Mouse (Mus musculus): ENCODE measurements around the gene Cdx4.

Gene Cdx4

GRCm38 (mm10) chrX:103321146-103321545 is at the start of gene Cdx4:
Gene Cdx4 (plus strand): TSS chrX:103321398.
- no peak for DNase-seq (ENCODE audit: low spot score)

DNA sequence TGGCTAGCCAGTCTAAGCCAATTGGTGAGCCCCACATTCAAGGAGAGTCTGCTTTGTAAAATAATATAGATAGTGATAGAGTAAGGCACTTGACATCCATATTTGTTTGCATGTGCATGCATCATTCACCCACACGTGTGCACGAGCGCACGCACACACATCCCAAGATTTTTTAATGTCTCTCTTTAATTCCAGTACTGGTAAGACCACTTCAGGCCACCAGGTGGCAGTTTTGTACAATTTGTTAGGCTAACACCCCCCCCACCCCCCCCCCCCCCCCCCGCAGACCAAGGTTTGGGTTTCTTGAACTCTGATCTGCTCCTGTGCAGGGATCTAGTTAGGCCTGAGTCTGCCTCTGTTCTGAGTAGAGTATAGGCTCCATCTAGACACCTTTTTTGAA is 46.9 kb upstream of the Cdx4 start:
- no peak for DNase-seq (ENCODE audit: low spot score)

DNA sequence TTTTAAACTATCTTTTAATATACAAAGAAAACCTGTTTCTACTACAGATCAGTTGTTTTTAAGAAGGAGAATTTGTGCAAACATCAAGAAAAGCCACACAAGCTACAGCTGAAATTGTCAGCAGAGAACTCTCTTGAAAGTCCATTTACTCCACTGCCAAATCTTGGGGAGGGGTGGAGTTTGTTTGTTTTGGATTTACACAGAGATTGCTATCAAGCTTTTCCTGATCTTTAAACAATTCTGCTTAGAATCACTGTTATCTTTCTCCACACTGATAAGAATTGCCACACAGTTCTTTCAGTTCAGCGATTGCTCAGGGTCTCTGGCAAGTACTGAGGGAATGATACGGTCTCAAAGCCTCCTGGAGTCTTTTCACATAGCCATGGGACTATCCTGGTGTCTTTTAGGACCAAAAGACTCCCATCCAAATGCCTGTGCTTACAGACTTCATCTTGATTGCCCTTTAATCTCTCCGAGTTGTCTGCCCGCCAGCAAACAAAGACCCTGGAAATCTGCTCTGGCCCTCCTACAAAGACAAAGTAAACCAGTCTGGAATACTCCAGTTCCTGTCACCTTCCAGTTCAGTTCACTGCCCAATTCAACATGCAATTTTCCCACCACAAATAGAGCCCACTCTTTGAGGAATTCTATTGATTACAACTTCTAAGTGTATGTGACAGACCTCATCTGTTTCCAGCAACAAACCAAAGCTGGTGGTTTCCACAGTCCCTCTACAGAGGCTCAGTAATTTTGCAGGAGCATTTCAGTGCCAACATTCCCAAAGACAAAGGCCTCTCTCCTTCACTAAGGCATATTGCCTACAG is 34.1 kb upstream of the Cdx4 start:
- no peak for DNase-seq (ENCODE audit: low spot score)

GRCm38 (mm10) chrX:103287846-103288377 is 33.3 kb upstream of the Cdx4 start:
- no peak for DNase-seq (ENCODE audit: low spot score)

DNA sequence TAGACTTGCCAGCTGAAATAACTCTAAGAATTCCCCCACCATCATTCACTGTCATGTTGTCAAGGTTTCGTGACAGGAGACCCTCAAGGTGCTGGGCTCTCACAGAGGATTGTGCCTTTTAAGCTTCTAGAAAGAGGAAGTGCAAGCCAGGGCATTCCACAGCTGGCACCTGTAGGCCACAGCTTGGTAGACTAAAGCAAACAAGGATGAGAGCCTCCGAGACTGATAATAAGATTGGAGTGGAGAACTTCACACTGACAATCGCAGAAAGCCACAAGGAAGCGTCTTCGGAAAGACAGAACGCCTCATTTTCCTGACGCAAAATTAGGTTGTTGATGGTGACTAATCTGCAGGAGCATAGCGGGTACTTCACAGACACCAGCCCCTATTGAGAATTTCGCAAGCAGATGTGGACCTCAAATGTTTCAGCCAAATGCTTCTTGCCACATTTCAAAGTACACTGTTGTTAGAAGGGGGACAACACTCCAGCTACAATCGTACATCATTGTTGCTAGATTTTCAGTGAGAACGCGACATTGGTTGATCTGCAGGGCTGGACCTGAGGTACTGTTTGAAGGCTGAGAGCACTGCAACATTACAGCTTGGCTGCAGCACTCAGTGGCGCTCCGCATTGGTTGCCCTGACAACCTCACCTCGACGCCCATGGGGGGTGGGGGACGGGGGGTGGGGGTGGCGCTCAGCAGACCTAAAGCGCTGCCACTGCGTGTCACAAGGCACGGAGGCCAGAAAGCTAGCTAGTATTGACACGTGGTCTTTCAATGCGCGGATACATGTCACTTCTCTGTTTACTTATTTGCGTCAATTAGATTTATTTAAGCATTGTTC is 32.5 kb upstream of the Cdx4 start:
- no peak for DNase-seq (ENCODE audit: low spot score)

DNA sequence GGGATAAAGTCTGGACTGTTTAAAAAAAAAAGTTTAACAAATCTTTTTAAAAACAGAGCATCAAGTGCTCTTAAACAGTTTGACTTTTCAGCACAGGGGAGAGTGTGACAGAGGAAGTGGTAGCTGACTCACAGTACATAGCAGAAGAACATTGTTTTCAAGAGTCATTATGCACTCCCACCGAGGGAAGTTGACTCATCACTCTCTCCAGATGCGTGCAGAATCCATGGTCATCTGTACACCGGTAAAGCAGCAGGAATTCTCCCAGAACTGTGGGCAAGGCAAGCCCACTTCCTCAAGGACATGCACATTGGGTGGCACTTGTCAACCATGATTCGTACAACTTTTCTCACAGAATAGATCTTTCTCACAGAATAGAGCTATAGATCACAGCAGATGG is 22.3 kb upstream of the Cdx4 start:
- no peak for DNase-seq (ENCODE audit: low spot score)

DNA sequence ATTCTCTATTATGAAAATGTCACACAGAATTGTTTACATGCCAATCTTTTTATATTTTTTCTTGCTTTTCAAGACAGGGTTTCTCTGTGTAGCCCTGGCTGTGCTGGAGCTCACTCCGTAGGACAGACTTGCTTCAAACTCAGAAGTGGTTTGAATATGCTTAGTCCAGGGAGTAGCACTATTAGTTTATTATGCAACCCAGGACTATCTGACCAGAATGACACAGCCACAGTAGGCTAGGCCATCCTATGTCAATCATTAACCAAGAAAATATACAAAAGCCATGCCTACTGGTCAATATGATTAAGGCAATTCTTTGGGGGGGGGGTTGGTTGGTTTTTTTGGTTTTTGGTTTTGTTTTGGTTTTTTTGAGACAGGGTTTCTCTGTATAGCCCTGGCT is 12.9 kb upstream of the Cdx4 start:
- no peak for DNase-seq (ENCODE audit: low spot score)

- DNase-seq (ENCODE audit: low spot score): no peak
Measured at GRCm38 (mm10) chrX:103311723-103312122, 9.5 kb upstream of the Cdx4 start.

- DNase-seq (ENCODE audit: low spot score): no peak
Measured at GRCm38 (mm10) chrX:103314146-103314545, 7.1 kb upstream of the Cdx4 start.

GRCm38 (mm10) chrX:103325900-103326299 is 4.7 kb downstream of the Cdx4 start:
- no peak for DNase-seq (ENCODE audit: low spot score)

DNA sequence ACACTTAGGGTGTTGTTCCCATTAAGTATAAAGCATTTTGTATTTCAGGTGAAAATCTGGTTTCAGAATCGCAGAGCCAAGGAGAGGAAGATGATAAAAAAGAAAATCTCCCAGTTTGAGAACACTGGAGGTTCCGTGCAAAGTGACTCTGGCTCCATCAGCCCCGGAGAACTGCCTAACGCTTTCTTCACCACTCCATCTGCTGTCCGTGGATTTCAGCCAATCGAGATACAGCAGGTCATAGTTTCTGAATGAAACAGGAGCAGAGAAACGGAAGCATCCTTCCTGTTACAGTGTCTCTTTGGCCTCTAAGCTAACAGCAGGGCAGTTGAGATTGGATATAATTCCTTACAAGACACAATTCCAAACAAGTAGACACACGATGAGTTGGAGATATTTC is 8.2 kb downstream of the Cdx4 start:
- no peak for DNase-seq (ENCODE audit: low spot score)

GRCm38 (mm10) chrX:103331125-103331858 is 10.1 kb downstream of the Cdx4 start:
- no peak for DNase-seq (ENCODE audit: low spot score)

GRCm38 (mm10) chrX:103341369-103342113 is 20.3 kb downstream of the Cdx4 start:
- DNase-seq (ENCODE audit: low spot score): no peak

DNA sequence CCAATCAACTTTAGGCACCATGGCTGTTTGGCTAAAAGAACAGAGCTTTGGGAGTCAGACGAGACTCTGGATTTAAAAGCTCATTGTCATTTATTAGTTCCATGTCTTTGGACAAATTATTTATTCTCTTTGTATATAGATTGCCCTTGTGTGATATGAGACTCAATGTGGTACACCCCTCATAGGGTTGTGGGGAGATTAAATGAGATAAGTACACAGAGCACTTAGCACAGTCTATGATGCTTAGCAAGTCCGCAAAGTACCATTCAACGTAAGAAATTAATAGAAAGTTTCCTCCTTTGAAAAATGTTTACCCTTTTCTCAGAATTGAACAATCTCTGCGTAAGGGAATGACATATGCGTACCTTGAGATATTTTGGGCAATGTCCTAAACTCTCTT is 34.6 kb downstream of the Cdx4 start:
- no peak for DNase-seq (ENCODE audit: low spot score)

DNA sequence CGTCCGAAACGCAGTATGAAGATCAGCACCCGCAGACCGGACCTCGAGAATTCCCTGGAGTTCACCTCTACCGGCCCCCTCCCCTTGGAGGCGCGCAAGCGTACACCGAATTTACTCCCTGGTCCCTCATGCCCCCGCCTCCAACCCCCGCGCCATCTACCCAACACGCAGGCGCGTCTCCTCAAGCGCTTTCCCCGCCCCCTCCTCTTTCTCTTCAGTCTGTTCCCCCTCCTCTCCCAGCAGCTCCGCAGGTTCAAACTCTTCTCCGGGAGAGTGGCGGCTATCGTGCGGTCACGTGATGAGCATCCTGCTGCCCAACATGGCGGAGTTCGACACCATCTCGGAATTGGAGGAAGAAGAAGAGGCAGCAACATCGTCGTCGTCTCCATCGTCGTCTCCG is 35.1 kb downstream of the Cdx4 start, which contains the start of gene Chic1:
TSS of gene Chic1 (plus strand) at position 190 of the 400 bp plus-strand sequence.
- no peak for DNase-seq (ENCODE audit: low spot score)

GRCm38 (mm10) chrX:103356761-103357236 is 35.6 kb downstream of the Cdx4 start:
- no peak for DNase-seq (ENCODE audit: low spot score)

DNA sequence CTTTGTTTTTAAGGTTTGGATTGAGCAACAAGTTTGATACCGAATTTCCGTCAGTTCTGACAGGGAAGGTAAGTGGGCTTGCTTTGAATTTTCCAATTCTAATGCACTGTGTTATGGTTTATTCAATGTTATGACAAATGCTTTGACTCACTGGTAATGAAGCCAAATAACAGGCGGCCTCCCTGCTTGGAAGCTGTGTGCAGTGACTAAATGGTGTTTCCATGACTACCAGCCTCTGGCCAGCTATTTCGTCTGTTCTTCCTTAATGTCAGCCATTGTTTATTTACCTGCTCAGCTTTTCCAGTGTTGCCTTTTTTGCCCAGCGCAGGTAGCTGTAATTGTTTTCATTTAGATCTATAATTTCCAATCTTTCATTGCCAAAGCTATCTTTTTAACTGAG is 45.0 kb downstream of the Cdx4 start:
- DNase-seq (ENCODE audit: low spot score): no peak

- DNase-seq (ENCODE audit: low spot score): no peak
Measured at GRCm38 (mm10) chrX:103368650-103369049, 47.5 kb downstream of the Cdx4 start.

DNA sequence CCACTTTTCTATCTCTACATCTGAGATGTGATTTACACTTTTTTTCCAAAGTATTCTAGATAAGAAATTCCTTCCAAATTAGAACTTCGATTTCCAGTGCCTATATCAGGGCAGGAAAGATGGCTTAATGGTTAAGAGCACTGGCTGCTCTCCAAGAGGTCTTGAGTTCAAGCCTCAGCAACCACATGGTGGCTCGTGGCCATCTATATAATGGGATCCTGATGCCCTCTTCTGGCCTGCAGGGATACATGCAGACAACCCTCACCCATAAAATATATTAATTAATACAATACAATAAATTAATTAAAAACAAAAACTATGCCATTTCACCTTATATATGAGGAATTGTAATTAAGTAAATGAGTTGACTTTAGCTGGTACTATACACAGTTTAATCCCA is 50.0 kb downstream of the Cdx4 start:
- DNase-seq (ENCODE audit: low spot score): no peak

GRCm38 (mm10) chrX:103371627-103372026 is 50.4 kb downstream of the Cdx4 start:
- no peak for DNase-seq (ENCODE audit: low spot score)

GRCm38 (mm10) chrX:103374250-103374649 is 53.1 kb downstream of the Cdx4 start:
- no peak for DNase-seq (ENCODE audit: low spot score)
